Mouse (Mus musculus): ENCODE data around the gene Slc30a1.

The Slc30a1 gene

GRCm38 (mm10) chr1:191945756-191946155 is 39.2 kb downstream of the Slc30a1 start:
- DNase-seq, result no peak

- no peak for DNase-seq
Observed at GRCm38 (mm10) chr1:191946261-191946660, 39.7 kb downstream of the Slc30a1 start.

- DNase-seq, result no peak
Observed at GRCm38 (mm10) chr1:191946835-191947234, 40.3 kb downstream of the Slc30a1 start.

GRCm38 (mm10) chr1:191947796-191948195 is 41.2 kb downstream of the Slc30a1 start:
- DNase-seq, result no peak

GRCm38 (mm10) chr1:191948600-191948999 is 42.0 kb downstream of the Slc30a1 start:
- DNase-seq, result no peak

GRCm38 (mm10) chr1:191950611-191951010 is 44.0 kb downstream of the Slc30a1 start:
- DNase-seq, result no peak

- no peak for DNase-seq
Observed at GRCm38 (mm10) chr1:191952733-191953335, 46.3 kb downstream of the Slc30a1 start.

- no peak for DNase-seq
Observed at GRCm38 (mm10) chr1:191955101-191955500, 48.5 kb downstream of the Slc30a1 start.

GRCm38 (mm10) chr1:191956261-191956660 is 49.7 kb downstream of the Slc30a1 start:
- DNase-seq, result no peak

- no peak for DNase-seq
Observed at GRCm38 (mm10) chr1:191956871-191957270, 50.3 kb downstream of the Slc30a1 start.

GRCm38 (mm10) chr1:191957321-191957720 is 50.8 kb downstream of the Slc30a1 start:
- DNase-seq, result no peak

- no peak for DNase-seq
Observed at GRCm38 (mm10) chr1:191960946-191961345, 54.4 kb downstream of the Slc30a1 start.

Data from spleen, adult 18-20 months (tissue).